Mouse (Mus musculus): ENCODE measurements around the gene Ces1d. TPM values are rescaled to one million over a fixed set of nuclear protein-coding genes. Genes with fewer than 3 reads are reported as not detected.
"Not testable (repeated sequence)": the region's sequence is repeated elsewhere in the genome, so short reads cannot be mapped to it uniquely, and the experiment has no call there.

Gene Ces1d
- polyA plus RNA-seq, 1 experiment from 2014 or later, result 0.32 TPM

GRCm38 (mm10) chr8:93211091-93211490, 13.5 kb upstream of the Ces1d start:
- Histone ChIP-seq H3K36me3 (ENCODE audit: poor library complexity, severe bottlenecking) (no peaks in the 10 kb centered on the region), H3K27ac (no peak overlapping the region), H3K27me3 (no peaks in the 10 kb centered on the region), H3K4me1 (no peaks in the 10 kb centered on the region), H3K4me2 (no peak overlapping the region), H3K4me3 (no peak overlapping the region), H3K9me3 (replicated peaks) (no peaks in the 10 kb centered on the region), H3K9ac (no peak overlapping the region)
- no peak for ATAC-seq

- H3K36me3 ChIP-seq (ENCODE audit: poor library complexity, severe bottlenecking); H3K27ac ChIP-seq; H3K9me3 ChIP-seq (replicated peaks); H3K4me2 ChIP-seq; H3K27me3 ChIP-seq; H3K4me1 ChIP-seq; ATAC-seq; H3K4me3 ChIP-seq; H3K9ac ChIP-seq: not testable (repeated sequence)
- 76% methylated on average over 7 of the region's 7 CpGs for WGBS
Observed at GRCm38 (mm10) chr8:93199146-93199545, 1.5 kb upstream of the Ces1d start.

- no peaks in the 10 kb centered on the region for H3K4me1 ChIP-seq
- no peak overlapping the region for H3K4me3 ChIP-seq
- H3K36me3 ChIP-seq (ENCODE audit: poor library complexity, severe bottlenecking), result no peaks in the 10 kb centered on the region
- 96% methylated on average over 5 of the region's 5 CpGs for WGBS
- ATAC-seq, result no peak
- H3K9me3 ChIP-seq (replicated peaks), result no peaks in the 10 kb centered on the region
- no peaks in the 10 kb centered on the region for H3K27me3 ChIP-seq
- no peak overlapping the region for H3K9ac ChIP-seq
- H3K27ac ChIP-seq, result no peak overlapping the region
- H3K4me2 ChIP-seq, result no peak overlapping the region
Observed at GRCm38 (mm10) chr8:93196436-93196835, 1.2 kb downstream of the Ces1d start.

- no peaks in the 10 kb centered on the region for H3K9me3 ChIP-seq (replicated peaks)
- H3K27me3 ChIP-seq, result no peaks in the 10 kb centered on the region
- no peak overlapping the region for H3K9ac ChIP-seq
- 92% methylated on average over 4 of the region's 4 CpGs for WGBS
- peaks cover 5% of the 10 kb centered on the region; the same call in 1 of the 2 replicates for H3K4me1 ChIP-seq
- no peaks in the 10 kb centered on the region for H3K36me3 ChIP-seq (ENCODE audit: poor library complexity, severe bottlenecking)
- H3K27ac ChIP-seq, result no peak overlapping the region
- H3K4me2 ChIP-seq, result no peak overlapping the region
- no peak for ATAC-seq
- no peak overlapping the region for H3K4me3 ChIP-seq
Observed at GRCm38 (mm10) chr8:93180581-93181129, 17.0 kb downstream of the Ces1d start.

- H3K9ac ChIP-seq, result no peak overlapping the region
- H3K27me3 ChIP-seq, result no peaks in the 10 kb centered on the region
- H3K4me2 ChIP-seq, result no peak overlapping the region
- no peaks in the 10 kb centered on the region for H3K36me3 ChIP-seq (ENCODE audit: poor library complexity, severe bottlenecking)
- no peak overlapping the region for H3K27ac ChIP-seq
- no peaks in the 10 kb centered on the region for H3K9me3 ChIP-seq (replicated peaks)
- H3K4me1 ChIP-seq, result peaks cover 5% of the 10 kb centered on the region; the same call in 1 of the 2 replicates
- ATAC-seq, result no peak
- 54% methylated on average over 1 of the region's 1 CpGs for WGBS
- H3K4me3 ChIP-seq, result no peak overlapping the region
Observed at GRCm38 (mm10) chr8:93176593-93176992, 21.0 kb downstream of the Ces1d start.

- H3K4me2 ChIP-seq, result no peak overlapping the region
- no peak overlapping the region for H3K4me3 ChIP-seq
- peaks cover 5% of the 10 kb centered on the region; the same call in 1 of the 2 replicates for H3K4me1 ChIP-seq
- no peak overlapping the region for H3K27ac ChIP-seq
- no peaks in the 10 kb centered on the region for H3K9me3 ChIP-seq (replicated peaks)
- 90% methylated on average over 2 of the region's 2 CpGs for WGBS
- H3K36me3 ChIP-seq (ENCODE audit: poor library complexity, severe bottlenecking), result no peaks in the 10 kb centered on the region
- ATAC-seq, result no peak
- no peak overlapping the region for H3K9ac ChIP-seq
- no peaks in the 10 kb centered on the region for H3K27me3 ChIP-seq
Observed at GRCm38 (mm10) chr8:93174554-93174953, 23.1 kb downstream of the Ces1d start.

- no peaks in the 10 kb centered on the region for H3K9me3 ChIP-seq (replicated peaks)
- H3K4me1 ChIP-seq, result peaks cover 5% of the 10 kb centered on the region; the same call in 1 of the 2 replicates
- WGBS, result 61% methylated on average over 1 of the region's 1 CpGs
- H3K9ac ChIP-seq, result no peak overlapping the region
- H3K4me2 ChIP-seq, result no peak overlapping the region
- H3K36me3 ChIP-seq (ENCODE audit: poor library complexity, severe bottlenecking), result no peaks in the 10 kb centered on the region
- no peak overlapping the region for H3K4me3 ChIP-seq
- no peaks in the 10 kb centered on the region for H3K27me3 ChIP-seq
- no peak overlapping the region for H3K27ac ChIP-seq
- no peak for ATAC-seq
Observed at GRCm38 (mm10) chr8:93171846-93172590, 25.6 kb downstream of the Ces1d start.

- Histone ChIP-seq H3K4me3 (no peak overlapping the region), H3K9me3 (replicated peaks) (no peaks in the 10 kb centered on the region)
- 94% methylated on average over 1 of the region's 1 CpGs for WGBS
Observed at GRCm38 (mm10) chr8:93163363-93163762, 34.3 kb downstream of the Ces1d start.

GRCm38 (mm10) chr8:93151401-93151800, 46.2 kb downstream of the Ces1d start:
- Histone ChIP-seq H3K9me3 (replicated peaks) (no peaks in the 10 kb centered on the region), H3K27ac (no peak overlapping the region), H3K4me2 (no peak overlapping the region), H3K27me3 (no peaks in the 10 kb centered on the region), H3K36me3 (ENCODE audit: poor library complexity, severe bottlenecking) (no peaks in the 10 kb centered on the region), H3K4me3 (no peak overlapping the region), H3K4me1 (no peaks in the 10 kb centered on the region), H3K9ac (no peak overlapping the region)
- WGBS, result 90% methylated on average over 1 of the region's 1 CpGs
- ATAC-seq, result no peak

More at GRCm38 (mm10) chr8:93163363-93163762, 34.3 kb downstream of the Ces1d start:
- ATAC-seq, result no peak
- Histone ChIP-seq H3K27me3 (no peaks in the 10 kb centered on the region), H3K4me1 (no peaks in the 10 kb centered on the region), H3K27ac (no peak overlapping the region), H3K9ac (no peak overlapping the region), H3K4me2 (no peak overlapping the region), H3K36me3 (ENCODE audit: poor library complexity, severe bottlenecking) (no peaks in the 10 kb centered on the region)

GRCm38 (mm10) chr8:93147331-93147730, 50.3 kb downstream of the Ces1d start:
- Histone ChIP-seq H3K9me3 (replicated peaks) (no peaks in the 10 kb centered on the region), H3K27me3 (no peaks in the 10 kb centered on the region), H3K4me3 (no peak overlapping the region), H3K4me1 (no peaks in the 10 kb centered on the region), H3K36me3 (ENCODE audit: poor library complexity, severe bottlenecking) (no peaks in the 10 kb centered on the region), H3K4me2 (no peak overlapping the region), H3K27ac (no peak overlapping the region), H3K9ac (no peak overlapping the region)
- ATAC-seq, result no peak

- no peak overlapping the region for H3K4me3 ChIP-seq
- no peaks in the 10 kb centered on the region for H3K27me3 ChIP-seq
- ATAC-seq, result no peak
- WGBS, result 51% methylated on average over 1 of the region's 1 CpGs
- H3K36me3 ChIP-seq (ENCODE audit: poor library complexity, severe bottlenecking), result no peaks in the 10 kb centered on the region
- H3K9me3 ChIP-seq (replicated peaks), result no peaks in the 10 kb centered on the region
- H3K4me1 ChIP-seq, result no peaks in the 10 kb centered on the region
- H3K27ac ChIP-seq, result no peak overlapping the region
- no peak overlapping the region for H3K4me2 ChIP-seq
- H3K9ac ChIP-seq, result no peak overlapping the region
Observed at GRCm38 (mm10) chr8:93140696-93141095, 56.9 kb downstream of the Ces1d start.

- H3K4me2 ChIP-seq, result no peak overlapping the region
- no peak overlapping the region for H3K9ac ChIP-seq
- no peaks in the 10 kb centered on the region for H3K27me3 ChIP-seq
- H3K4me1 ChIP-seq, result no peaks in the 10 kb centered on the region
- H3K36me3 ChIP-seq (ENCODE audit: poor library complexity, severe bottlenecking), result no peaks in the 10 kb centered on the region
- no peak overlapping the region for H3K27ac ChIP-seq
- 91% methylated on average over 2 of the region's 2 CpGs for WGBS
- no peak overlapping the region for H3K4me3 ChIP-seq
- ATAC-seq, result no peak
- no peaks in the 10 kb centered on the region for H3K9me3 ChIP-seq (replicated peaks)
Observed at GRCm38 (mm10) chr8:93132196-93132595, 65.4 kb downstream of the Ces1d start.

All from forebrain, embryonic 13.5 days (tissue).